Mouse (Mus musculus) adipocyte (in vitro differentiated cells): ENCODE measurements around the gene Zbtb5.
"Not testable (repeated sequence)": the region's sequence is repeated elsewhere in the genome, so short reads cannot be mapped to it uniquely, and the experiment has no call there.

Experiments used
- DNase-seq: peaks from one replicate; pipeline ENCODE4 v3.0.0-alpha.2; 2016; ENCODE audit warnings: low spot score

Zbtb5 gene

DNA sequence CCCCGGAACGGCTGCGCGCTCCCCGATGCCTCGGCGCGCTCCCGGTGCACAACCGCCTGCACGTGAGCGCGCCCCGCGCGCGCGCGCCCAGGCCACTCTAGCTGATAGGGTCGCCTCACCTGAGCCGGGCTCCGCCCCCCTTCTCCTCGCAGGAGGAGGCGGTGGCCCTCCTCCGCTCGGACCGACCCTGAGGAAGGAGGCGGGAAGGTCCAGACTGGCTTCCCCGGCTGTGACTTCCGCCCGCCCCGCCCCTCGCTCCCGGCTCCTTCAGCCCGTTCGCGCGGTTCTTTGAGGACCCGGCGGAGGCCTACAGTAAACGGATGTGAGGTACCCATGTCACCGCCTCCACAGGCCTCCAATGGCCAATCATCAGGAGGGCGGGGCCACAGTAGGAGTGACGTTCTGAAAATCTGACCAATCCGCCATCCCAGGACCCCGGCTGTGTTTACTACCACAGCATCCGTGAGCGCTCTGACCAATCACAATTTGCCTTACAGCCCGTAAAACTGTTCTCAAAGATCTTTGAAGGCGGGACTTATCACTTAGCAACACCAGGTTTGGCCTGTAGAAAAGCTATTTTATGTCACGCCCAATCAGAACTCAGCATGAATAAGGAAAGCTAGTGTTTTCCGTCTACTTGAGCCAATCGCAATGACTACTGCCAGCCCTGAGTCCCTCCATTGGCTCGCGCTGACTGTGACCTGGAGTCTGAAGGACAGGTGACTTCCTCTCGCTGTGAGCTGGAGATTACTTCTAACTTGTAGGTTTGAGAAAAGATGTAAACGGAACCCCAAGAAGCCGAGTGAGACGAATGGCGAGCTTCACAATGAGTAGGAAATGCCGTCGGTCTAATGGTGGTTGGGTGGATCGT lies at the start of gene Zbtb5:
Gene Zbtb5, minus strand, starts transcription at position 308 of the 871 bp plus-strand sequence.
- DNase-seq, result peak; percentile 100

DNA sequence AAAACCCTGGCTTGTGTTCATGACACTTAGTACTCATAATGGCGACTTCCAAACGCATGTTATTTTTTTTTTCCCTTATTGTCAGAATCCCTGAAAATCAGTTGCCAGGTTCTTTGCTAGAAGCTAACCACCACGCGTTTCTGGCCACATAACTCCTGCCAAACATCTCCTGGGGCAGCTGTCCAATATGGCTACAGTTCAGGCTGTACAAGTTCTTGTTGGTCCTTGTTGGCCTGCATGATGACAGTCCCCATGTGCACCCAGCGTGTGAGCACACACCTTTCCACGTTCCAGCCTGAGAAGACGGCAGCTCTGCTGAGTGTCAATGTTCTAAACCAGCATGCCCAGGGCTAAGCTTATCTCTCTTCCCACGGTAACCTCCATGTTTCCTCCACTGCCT lies 43.2 kb upstream of the Zbtb5 start:
- peak; percentile 81 for DNase-seq

DNA sequence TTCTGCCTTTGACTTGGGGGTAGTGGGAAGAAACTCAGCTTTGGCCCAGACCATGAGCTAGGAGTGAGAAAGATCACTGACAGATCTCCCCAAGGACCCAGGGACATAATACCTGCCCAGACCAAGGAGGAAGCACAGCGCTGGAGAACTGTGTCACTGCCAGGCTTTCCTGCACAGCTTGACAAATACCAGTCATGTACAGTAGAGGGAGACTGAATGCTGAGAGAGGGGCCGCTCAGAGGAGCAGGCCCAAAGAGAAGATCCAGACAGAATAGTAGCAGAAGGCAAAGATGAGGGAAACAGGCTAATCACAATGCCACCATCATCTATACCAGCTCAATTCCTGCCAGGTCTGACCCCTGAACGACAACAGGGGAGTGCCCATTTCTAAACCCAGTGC lies 42.6 kb upstream of the Zbtb5 start:
- peak; percentile 47 for DNase-seq

DNA sequence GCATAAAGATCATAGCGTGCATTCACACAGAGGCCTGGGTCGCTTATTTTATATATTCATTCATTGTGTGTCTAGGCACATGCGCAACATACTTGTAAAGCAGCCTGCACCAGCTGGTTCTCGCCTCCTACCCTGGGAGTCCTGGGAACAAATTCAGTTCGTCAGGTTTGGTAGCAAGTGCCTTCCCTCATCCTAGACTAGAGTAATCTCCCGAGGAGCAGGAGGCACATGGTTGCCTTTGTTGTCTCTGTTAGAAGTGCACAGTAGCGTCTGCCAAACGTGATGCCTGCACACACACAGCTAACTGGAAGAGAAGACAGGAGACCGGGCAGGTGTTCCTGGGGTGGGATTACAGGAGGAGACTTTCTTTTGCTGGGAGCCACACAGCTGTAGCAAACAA lies 35.7 kb upstream of the Zbtb5 start:
- no peak for DNase-seq

- DNase-seq, result no peak
These were observed 35.2 kb upstream of the Zbtb5 start for GRCm38 (mm10) chr4:45047286-45047887.

GRCm38 (mm10) chr4:45046679-45047078 lies 34.5 kb upstream of the Zbtb5 start:
- DNase-seq, result no peak

DNA sequence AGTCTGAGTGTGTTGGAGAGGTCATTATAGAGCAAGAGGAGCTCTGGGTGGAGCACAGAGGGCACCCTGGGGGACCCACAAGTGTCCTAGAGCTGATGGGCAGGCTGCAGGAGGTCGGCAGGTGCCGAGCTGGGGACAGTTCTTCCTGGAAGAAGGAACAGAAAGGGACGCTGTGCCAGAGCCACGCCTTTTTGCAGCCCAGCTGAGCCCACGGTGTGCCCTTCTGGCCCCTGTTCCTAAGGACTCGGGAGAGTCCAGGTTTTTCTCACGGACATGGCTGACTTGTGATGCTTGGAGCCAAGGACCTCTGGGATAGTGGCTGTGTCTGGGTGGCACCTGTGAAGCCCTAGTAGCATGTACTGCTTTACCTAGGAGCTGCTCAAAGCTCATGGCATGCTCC lies 28.6 kb upstream of the Zbtb5 start:
- no peak for DNase-seq

DNA sequence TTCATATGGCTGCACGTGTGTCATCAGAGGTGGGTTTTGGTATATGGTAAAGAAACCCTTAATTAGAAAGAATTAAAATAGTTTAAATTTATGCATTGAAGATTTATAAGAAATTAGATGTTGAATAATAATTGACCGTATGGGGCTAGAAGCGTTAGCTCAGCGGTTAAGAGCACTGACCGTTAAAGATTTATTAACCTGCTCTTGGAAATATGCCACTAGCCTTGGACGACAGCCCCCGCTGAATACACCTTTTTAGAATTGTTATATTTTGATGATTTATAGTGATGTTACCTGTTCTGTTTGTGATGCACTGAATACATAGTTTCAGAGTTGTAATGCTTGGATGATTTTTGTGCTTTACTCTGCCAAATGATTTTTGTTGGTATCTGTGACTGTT lies 27.3 kb upstream of the Zbtb5 start:
- not testable (repeated sequence) for DNase-seq

DNA sequence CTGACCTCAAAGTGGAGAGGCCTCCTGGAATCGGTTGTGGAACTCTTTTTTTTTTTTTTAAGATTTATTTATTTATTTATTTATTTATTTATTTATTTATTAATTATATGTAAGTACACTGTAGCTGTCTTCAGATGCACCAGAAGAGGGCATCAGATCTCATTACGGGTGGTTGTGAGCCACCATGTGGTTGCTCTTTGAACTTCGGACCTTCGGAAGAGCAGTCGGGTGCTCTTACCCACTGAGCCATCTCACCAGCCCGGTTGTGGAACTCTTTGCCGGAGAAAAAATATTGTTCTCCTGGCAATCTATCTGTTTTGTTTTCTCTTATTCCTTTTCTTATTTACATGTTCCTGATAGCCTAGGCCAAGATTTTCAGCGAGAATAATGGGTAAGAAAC lies 26.7 kb upstream of the Zbtb5 start:
- DNase-seq, result peak; percentile 26

DNA sequence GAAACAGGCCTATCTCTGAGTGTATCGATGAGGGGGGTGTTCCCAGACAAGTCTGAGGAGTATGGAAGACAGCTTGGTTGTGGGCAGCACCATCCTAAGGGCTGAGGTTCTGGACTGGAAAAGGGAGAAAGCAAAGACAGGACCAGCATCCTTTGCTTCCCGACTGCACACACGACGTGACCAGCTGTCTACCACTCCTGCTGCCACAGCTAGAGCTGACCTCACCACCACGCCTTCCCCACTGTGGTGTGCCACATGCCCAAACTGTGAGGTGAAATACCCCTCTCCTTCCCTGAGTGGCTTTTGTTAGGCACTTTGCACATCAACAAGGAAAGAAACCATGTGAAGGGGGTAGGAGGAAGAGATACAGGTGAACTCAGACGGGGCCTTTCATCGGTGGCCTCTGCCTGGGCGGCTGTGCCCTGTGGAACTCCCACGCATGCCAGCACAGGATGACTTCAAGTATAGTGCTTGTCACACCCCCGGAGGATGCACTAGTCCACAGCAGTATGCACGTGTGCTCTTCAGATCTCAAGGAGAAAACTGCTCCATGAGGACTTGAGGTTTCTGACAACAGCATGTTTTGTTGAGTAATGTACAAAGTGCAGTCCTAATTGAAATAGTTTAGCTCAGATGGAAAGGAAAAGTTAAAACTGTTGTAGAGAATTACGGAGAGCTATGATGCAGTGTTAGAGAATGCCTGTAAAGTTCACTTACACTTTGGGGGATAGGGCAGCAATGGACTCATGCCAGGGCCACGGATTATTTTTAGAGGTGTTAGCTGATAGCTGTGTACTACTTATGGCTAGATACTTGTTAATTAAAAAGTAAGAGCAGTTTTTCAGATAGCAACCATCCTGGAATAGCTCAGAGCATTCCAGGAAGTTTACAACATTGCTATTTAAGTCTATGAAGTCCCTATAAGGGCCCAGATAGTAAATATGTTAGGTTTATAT lies 25.5 kb upstream of the Zbtb5 start:
- DNase-seq, result no peak

DNA sequence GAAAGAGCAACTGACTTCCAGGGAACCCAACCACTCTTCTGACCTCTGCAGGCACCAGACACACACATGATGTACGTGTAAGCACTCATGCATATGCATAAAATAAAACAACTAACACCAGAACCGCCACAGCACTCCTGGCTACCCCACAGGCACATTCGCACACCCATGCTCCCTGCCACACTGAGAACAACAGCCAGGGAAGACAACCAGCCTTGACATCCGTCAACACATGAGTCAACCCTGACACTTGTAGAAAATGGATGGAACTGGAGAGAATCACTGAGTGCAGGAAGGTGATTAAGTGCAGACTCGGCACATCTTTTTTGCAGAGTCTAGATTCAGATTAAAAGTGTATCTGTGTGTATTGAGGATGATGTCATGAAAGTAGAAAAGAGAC lies 24.4 kb upstream of the Zbtb5 start:
- DNase-seq, result no peak

GRCm38 (mm10) chr4:45036048-45036447 lies 23.8 kb upstream of the Zbtb5 start:
- DNase-seq, result no peak

GRCm38 (mm10) chr4:45034693-45035628 lies 22.7 kb upstream of the Zbtb5 start:
- no peak for DNase-seq

DNA sequence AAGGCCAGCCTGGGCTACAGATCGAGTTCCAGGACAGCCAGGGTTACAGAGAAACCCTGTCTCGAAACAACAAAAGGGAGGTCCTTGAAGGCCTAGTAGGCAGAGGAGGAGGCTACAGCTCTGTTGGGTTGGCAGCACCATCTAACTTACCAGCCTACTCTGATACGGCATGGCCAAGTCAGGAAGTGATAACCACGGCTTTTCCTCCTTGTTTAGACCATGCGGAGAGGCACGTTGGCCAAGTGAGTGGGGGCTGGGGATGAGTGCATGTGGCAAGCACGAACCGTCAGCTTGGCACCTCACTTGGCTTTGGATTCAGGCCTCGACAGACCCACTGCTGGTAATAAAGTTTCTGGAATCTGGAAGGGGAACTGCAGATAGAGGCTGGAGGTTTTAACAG lies 20.4 kb upstream of the Zbtb5 start:
- DNase-seq, result no peak

GRCm38 (mm10) chr4:45026459-45026858 lies 14.2 kb upstream of the Zbtb5 start:
- DNase-seq, result no peak

DNA sequence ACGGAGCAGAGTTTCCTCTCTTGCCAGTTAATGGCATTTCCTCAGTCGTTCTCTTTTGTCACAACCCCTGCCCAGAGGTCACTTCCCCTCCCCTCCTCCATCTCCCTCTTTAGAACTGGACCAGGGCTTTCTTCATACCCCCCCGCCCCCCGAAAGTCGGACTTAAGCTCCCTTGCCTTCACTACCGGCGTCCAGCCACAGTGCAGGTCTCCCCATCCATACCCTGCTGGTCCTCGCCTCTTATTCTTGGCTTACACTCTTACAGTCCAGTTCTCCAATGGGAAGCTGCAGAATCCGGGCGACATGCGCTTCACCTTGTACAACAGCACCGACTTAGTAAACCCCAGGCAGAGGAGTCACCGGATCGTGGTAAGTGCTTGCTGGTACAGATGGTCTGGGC lies 6.8 kb upstream of the Zbtb5 start:
- DNase-seq, result no peak

DNA sequence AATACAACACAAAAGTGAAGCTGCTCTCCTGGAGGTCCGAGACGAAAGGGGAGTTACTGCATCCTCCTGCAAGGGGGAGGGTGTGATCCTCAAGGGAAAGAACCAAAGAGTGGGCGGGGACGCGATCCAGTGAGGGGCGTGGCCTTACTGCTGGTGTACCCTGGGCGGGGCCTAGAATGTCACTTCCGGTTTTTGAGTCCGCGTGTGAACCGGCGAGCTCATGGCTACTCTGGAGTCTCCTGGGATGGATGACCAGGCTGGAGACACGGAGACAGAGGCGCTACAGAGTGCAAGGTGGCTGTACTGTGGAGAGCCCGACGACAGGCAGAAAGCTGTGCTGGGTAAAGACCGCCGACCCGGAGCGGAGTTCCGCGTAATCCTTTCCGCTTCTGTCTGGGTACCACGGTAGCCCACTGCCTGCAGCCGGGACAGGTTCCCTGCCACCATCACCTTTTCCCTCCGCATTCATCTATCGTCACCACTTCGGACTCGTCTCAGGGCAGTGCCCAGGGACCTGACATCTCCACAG lies 6.3 kb upstream of the Zbtb5 start, which contains the start of gene Polr1e:
Gene Polr1e, plus strand, starts transcription at position 132 of the 529 bp plus-strand sequence.
- peak; percentile 95 for DNase-seq

DNA sequence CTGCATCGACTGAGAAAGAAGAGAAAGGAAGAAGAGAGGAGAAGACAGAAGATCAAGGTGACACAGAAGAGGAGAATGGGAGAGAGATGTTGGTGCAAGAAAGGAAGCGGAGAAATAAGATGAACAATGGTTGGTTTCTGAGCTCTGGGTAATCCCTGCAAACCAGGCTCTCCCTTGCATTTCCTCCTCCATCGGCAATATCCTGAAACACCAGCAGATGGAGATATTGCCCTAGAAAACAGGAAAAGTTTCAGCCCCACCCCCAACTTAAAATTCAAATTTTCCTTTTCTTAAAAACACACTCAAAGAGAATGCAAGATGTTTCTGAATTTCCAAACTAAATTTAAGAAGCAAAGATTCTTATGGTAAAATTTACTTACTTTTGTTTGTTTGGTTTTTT lies 3.4 kb upstream of the Zbtb5 start:
- DNase-seq, result peak; percentile 78

GRCm38 (mm10) chr4:45013537-45013936 lies 1.3 kb upstream of the Zbtb5 start:
- DNase-seq, result no peak

GRCm38 (mm10) chr4:45013031-45013431 lies 819 bp upstream of the Zbtb5 start:
- DNase-seq, result no peak

- peak; percentile 88 for DNase-seq
These were observed 569 bp downstream of the Zbtb5 start for GRCm38 (mm10) chr4:45011581-45012104.
